Mouse (Mus musculus): ENCODE measurements around the gene Eif3i.

GRCm38 (mm10) chr4:129639221-129639620 is 38.8 kb upstream of the Eif3i start:
- TF ChIP-seq GATA1 (IDR thresholded peaks at IDR 0.05; ENCODE audit: borderline replicate concordance, low read length) (no peak), CTCF (IDR thresholded peaks at IDR 0.05; ENCODE audit: low read depth, low read length) (no peak)
